ENCODE assay signal across 14 mouse cellular contexts in genomic region chr16:59545360-59545759, GRCm38 (mm10).
"Had no signal": no experiment of that assay in that cellular context is flagged by ENCODE, and none has a peak within 500 bp of the region (broad histone marks: within the 10 kb centered on the region; RNA-seq: fewer than 3 reads in every experiment).

No protein-coding gene starts in this region.

- H3K4me2 ChIP-seq: lung, embryonic 15.5 days; midbrain, embryonic 12.5 days; neural tube, embryonic 12.5 days; stomach, embryonic 15.5 days had no signal

- H3K36me3 ChIP-seq: lung, embryonic 15.5 days; midbrain, embryonic 10.5 days; midbrain, embryonic 12.5 days; neural tube, embryonic 12.5 days; stomach, embryonic 15.5 days had no signal

- H3K27me3 ChIP-seq: lung, embryonic 15.5 days; midbrain, embryonic 12.5 days; neural tube, embryonic 12.5 days; stomach, embryonic 15.5 days had no signal

- H3K9ac ChIP-seq: lung, embryonic 15.5 days; midbrain, embryonic 12.5 days; neural tube, embryonic 12.5 days; stomach, embryonic 15.5 days had no signal

- DNase-seq: lung, adult 2 months; lung, postnatal 14 days; lung, postnatal 4 days; midbrain, embryonic 14.5 days; right cerebral cortex, postnatal 14 days; thymus, adult 2 months; thymus, postnatal 25 days; thymus, postnatal 4 days had no signal

- ATAC-seq: lung, postnatal 0 days had no signal

- H3K27ac ChIP-seq: lung, embryonic 15.5 days; midbrain, embryonic 10.5 days; midbrain, embryonic 12.5 days; neural tube, embryonic 12.5 days; stomach, embryonic 15.5 days had no signal

- H3K9me3 ChIP-seq: lung, embryonic 15.5 days; midbrain, embryonic 10.5 days; midbrain, embryonic 12.5 days; neural tube, embryonic 12.5 days; stomach, embryonic 15.5 days had no signal

- H3K4me3 ChIP-seq: lung, embryonic 15.5 days; midbrain, embryonic 10.5 days; midbrain, embryonic 12.5 days; neural tube, embryonic 12.5 days; stomach, embryonic 15.5 days had no signal
